35 mouse cellular contexts compared by ENCODE assay signal in the genomic region with DNA sequence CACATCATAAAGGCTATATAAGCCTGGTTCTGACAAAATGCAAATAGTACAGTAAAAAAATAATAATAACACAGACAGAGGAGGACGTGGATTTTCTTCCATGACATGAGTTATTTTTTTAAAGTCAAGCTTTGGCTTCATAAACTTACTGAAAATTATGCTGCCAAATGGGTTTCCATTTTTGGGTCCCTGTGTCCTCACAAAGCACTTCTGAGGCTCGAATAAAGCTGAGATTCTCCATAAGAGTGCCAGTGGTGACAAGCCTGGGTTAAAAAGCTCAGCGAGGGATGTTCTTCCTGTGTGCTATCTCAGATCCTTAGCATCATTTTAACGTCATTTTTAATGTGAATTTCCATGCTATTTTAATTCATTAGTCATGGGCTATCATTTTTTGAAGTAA.
"Had no signal": no experiment of that assay in that cellular context is flagged by ENCODE, and none has a peak within 500 bp of the region (broad histone marks: within the 10 kb centered on the region; RNA-seq: fewer than 3 reads in every experiment).

No protein-coding gene starts in this region.

- H3K4me3 ChIP-seq: heart, embryonic 10.5 days; heart, embryonic 12.5 days; heart, embryonic 13.5 days; heart, embryonic 15.5 days; hindbrain, embryonic 10.5 days; hindbrain, embryonic 12.5 days; hindbrain, embryonic 13.5 days; hindbrain, embryonic 15.5 days; intestine, embryonic 15.5 days; kidney, embryonic 15.5 days; layer of hippocampus, adult 2 months had no signal

- H3K36me3 ChIP-seq: heart, embryonic 10.5 days; heart, embryonic 12.5 days; heart, embryonic 13.5 days; heart, embryonic 15.5 days; hindbrain, embryonic 10.5 days; hindbrain, embryonic 12.5 days; hindbrain, embryonic 13.5 days; hindbrain, embryonic 15.5 days; intestine, embryonic 15.5 days; kidney, embryonic 15.5 days had no signal

- H3K9me3 ChIP-seq: heart, embryonic 10.5 days; heart, embryonic 12.5 days; heart, embryonic 13.5 days; heart, embryonic 15.5 days; hindbrain, embryonic 10.5 days; hindbrain, embryonic 12.5 days; hindbrain, embryonic 13.5 days; hindbrain, embryonic 15.5 days; intestine, embryonic 15.5 days; kidney, embryonic 15.5 days had no signal

- H3K9ac ChIP-seq: heart, embryonic 12.5 days; heart, embryonic 13.5 days; heart, embryonic 15.5 days; hindbrain, embryonic 12.5 days; hindbrain, embryonic 13.5 days; hindbrain, embryonic 14.5 days; hindbrain, embryonic 15.5 days; intestine, embryonic 15.5 days; kidney, embryonic 15.5 days had no signal

- H3K4me1 ChIP-seq: heart, embryonic 10.5 days; heart, embryonic 12.5 days; heart, embryonic 13.5 days; heart, embryonic 15.5 days; hindbrain, embryonic 10.5 days; hindbrain, embryonic 12.5 days; hindbrain, embryonic 13.5 days; hindbrain, embryonic 15.5 days; intestine, embryonic 15.5 days; kidney, embryonic 15.5 days had no signal

- H3K27me3 ChIP-seq: heart, embryonic 12.5 days; heart, embryonic 13.5 days; heart, embryonic 15.5 days; hindbrain, embryonic 12.5 days; hindbrain, embryonic 13.5 days; hindbrain, embryonic 15.5 days; intestine, embryonic 15.5 days; kidney, embryonic 15.5 days had no signal

- H3K27ac ChIP-seq: heart, embryonic 10.5 days; heart, embryonic 13.5 days; heart, embryonic 15.5 days; hindbrain, embryonic 10.5 days; hindbrain, embryonic 12.5 days; hindbrain, embryonic 13.5 days; hindbrain, embryonic 14.5 days; hindbrain, embryonic 15.5 days; hindbrain, postnatal 0 days; intestine, embryonic 15.5 days; kidney, embryonic 15.5 days; kidney, postnatal 0 days; layer of hippocampus, adult 2 months had no signal

- DNase-seq: heart, postnatal 10 days; heart, postnatal 14 days; heart, postnatal 36 days; heart, postnatal 4 days; kidney, adult 11 months; kidney, adult 18-20 months; kidney, adult 2 months; kidney, adult 8-10 months; kidney, adult 9 months; kidney, postnatal 10 days; kidney, postnatal 14 days; kidney, postnatal 25 days; kidney, postnatal 36 days; kidney, postnatal 4 days; layer of hippocampus, adult 9-11 months; layer of hippocampus, postnatal 36 days had no signal

- ATAC-seq: hindbrain, embryonic 16.5 days; hindbrain, postnatal 0 days; inflammation-experienced regulatory T-cells, adult 6 months; intestine, embryonic 15.5 days; intestine, embryonic 16.5 days; intestine, postnatal 0 days had no signal

- H3K4me2 ChIP-seq: heart, embryonic 11.5 days; heart, embryonic 12.5 days; heart, embryonic 13.5 days; heart, embryonic 15.5 days; hindbrain, embryonic 12.5 days; hindbrain, embryonic 13.5 days; hindbrain, embryonic 14.5 days; hindbrain, embryonic 15.5 days; intestine, embryonic 15.5 days; kidney, embryonic 15.5 days had no signal
